10 mouse cellular contexts compared by ENCODE assay signal in the genomic region with DNA sequence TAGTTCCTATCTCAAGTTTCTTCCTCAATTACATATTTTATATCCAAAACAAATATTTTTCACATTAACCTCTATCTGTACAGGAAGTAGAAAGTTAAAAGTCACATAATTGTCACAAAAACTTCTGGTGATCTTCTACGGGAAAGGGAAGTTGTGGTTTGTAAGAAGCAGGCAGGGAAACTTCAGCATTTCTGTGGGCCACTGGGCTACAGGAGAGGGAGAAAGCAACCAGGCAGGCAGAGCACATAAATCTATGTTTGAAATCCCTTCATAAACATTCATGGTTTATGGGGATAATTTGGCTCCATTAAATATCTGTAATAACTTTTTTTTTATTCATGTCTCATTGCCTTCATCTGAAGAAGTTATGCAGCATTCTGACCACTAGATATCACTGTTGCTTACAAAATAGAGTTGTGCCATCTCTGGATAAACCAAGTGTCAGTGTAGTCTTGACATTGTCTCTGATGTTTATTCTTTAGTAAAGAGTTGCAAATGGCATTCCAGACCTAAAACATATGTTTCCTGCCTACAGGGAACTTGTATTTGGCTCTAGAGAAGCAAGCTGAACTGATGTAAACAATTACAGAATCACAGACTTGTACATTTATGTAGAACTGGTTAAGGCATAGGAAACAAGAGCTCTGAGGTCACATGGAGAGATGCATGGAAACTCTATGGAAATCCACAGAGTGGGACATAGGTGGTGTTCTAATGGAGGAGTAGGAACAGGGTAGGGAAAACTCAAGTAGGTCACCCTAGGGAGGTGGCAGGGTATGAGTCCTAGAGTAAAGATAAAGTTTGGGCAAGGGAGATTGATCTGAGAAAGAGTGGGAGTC. TPM values are rescaled to one million over a fixed set of nuclear protein-coding genes. Genes with fewer than 3 reads are reported as not detected.
DNase-seq lines count a peak whose midpoint lies in the region; ATAC-seq and TF ChIP-seq lines count a peak whose summit lies in the region.
"Had no signal": no experiment of that assay in that cellular context is flagged by ENCODE, and none has a peak within 500 bp of the region (broad histone marks: within the 10 kb centered on the region; RNA-seq: fewer than 3 reads in every experiment).

No protein-coding gene starts in this region.

- WGBS in embryonic facial prominence, embryonic 11.5 days: 58% methylated on average over 1 of the region's 1 CpGs
- WGBS in embryonic facial prominence, embryonic 10.5 days: 75% methylated on average over 1 of the region's 1 CpGs

- H3K79me2 ChIP-seq in myocyte (ENCODE audit: control insufficient read depth, insufficient read depth): no peaks in the 10 kb centered on the region

- DNase-seq in embryonic facial prominence, embryonic 11.5 days (ENCODE audit: low spot score): peak; percentile 39
- DNase-seq in embryonic facial prominence, embryonic 10.5 days (ENCODE audit: low spot score): no peak
- peak; percentile 9 to 39 for DNase-seq in left cerebral cortex, postnatal 25 days (ENCODE audit: low spot score in 2 of 2)
- DNase-seq in left cerebral cortex, adult 11 months (ENCODE audit: low spot score): no peak
- peak; percentile 40 for DNase-seq in embryo, embryonic 10.5 days (ENCODE audit: low spot score)
- DNase-seq in cerebellum, adult 11 months: no peak
- DNase-seq in left cerebral cortex, adult 8-10 months (ENCODE audit: low spot score in 2 of 2): no peak

- H3ac ChIP-seq in myocyte (ENCODE audit: control insufficient read depth, insufficient read length): no peak overlapping the region

- no peak overlapping the region for H3K4me3 ChIP-seq in embryonic facial prominence, embryonic 11.5 days (ENCODE audit: low read depth, low read length)
- no peak overlapping the region for H3K4me3 ChIP-seq in embryonic facial prominence, embryonic 10.5 days
- H3K4me3 ChIP-seq in myocyte: no peak overlapping the region

- no peak overlapping the region for H3K27ac ChIP-seq in embryonic facial prominence, embryonic 11.5 days (replicated peaks; ENCODE audit: low read depth, low read length)
- no peak overlapping the region for H3K27ac ChIP-seq in embryonic facial prominence, embryonic 10.5 days (replicated peaks)

- intact Hi-C loops in left cerebral cortex, postnatal 25 days (cut with DNase I): loop anchor here (5.0 kb wide), 2 partner anchors 333 to 988 kb away; no protein-coding TSS in a partner anchor

- ATAC-seq in embryonic facial prominence, embryonic 11.5 days (replicated peaks; ENCODE audit: insufficient number of reproducible peaks, low FRiP score, low TSS enrichment, low read depth): no peak

- H3K4me2 ChIP-seq in embryonic facial prominence, embryonic 11.5 days (ENCODE audit: low read depth, low read length): no peak overlapping the region
- H3K4me2 ChIP-seq in myocyte (ENCODE audit: low read depth): peak overlapping the region; percentile 48

- no peak overlapping the region for H3K9ac ChIP-seq in embryonic facial prominence, embryonic 11.5 days (replicated peaks; ENCODE audit: low read length)

- H3K27me3 ChIP-seq in embryonic facial prominence, embryonic 11.5 days (ENCODE audit: control insufficient read depth, insufficient read depth, low read length): no peaks in the 10 kb centered on the region
- no peaks in the 10 kb centered on the region for H3K27me3 ChIP-seq in embryonic facial prominence, embryonic 10.5 days (replicated peaks; ENCODE audit: low read depth, poor library complexity, severe bottlenecking)
- no peaks in the 10 kb centered on the region for H3K27me3 ChIP-seq in myocyte (ENCODE audit: control insufficient read depth, insufficient read depth, insufficient read length)

- H3K4me1 ChIP-seq in embryonic facial prominence, embryonic 11.5 days (ENCODE audit: control insufficient read depth, insufficient read depth, low read length): no peaks in the 10 kb centered on the region
- H3K4me1 ChIP-seq in embryonic facial prominence, embryonic 10.5 days: no peaks in the 10 kb centered on the region

- no peaks in the 10 kb centered on the region for H3K9me3 ChIP-seq in embryonic facial prominence, embryonic 11.5 days (replicated peaks; ENCODE audit: control insufficient read depth, low read length)
- 0 out of 2 replicates have a peak, but pooled peaks cover 3% of the 10 kb centered on the region for H3K9me3 ChIP-seq in embryonic facial prominence, embryonic 10.5 days

- no peak for TF ChIP-seq POLR2A in myocyte (IDR thresholded peaks at IDR 0.05; ENCODE audit: insufficient read length, low read depth)

- no peaks in the 10 kb centered on the region for H3K36me3 ChIP-seq in embryonic facial prominence, embryonic 11.5 days (replicated peaks; ENCODE audit: control insufficient read depth, insufficient read depth, low read depth, low read length)
- H3K36me3 ChIP-seq in embryonic facial prominence, embryonic 10.5 days (replicated peaks): no peaks in the 10 kb centered on the region
- no peaks in the 10 kb centered on the region for H3K36me3 ChIP-seq in myocyte (ENCODE audit: control insufficient read depth, insufficient read depth)

TF ChIP-seq in myocyte, 11 proteins besides CTCF, POLR2A, EP300 and RAD21:
- TF ChIP-seq TCF3 (IDR thresholded peaks at IDR 0.05; ENCODE audit: insufficient read length, low read depth) (no peak), MAX (IDR thresholded peaks at IDR 0.05; ENCODE audit: low read depth) (no peak), REST (IDR thresholded peaks at IDR 0.05; ENCODE audit: insufficient read depth, insufficient read length) (no peak), USF1 (IDR thresholded peaks at IDR 0.05; ENCODE audit: low read depth) (no peak), CEBPB (IDR thresholded peaks at IDR 0.05; ENCODE audit: insufficient read depth, poor library complexity, severe bottlenecking) (no peak), MYOG (IDR thresholded peaks at IDR 0.05; ENCODE audit: control insufficient read depth in 1 of 3, insufficient read depth in 1 of 3, insufficient read length in 2 of 3, low read depth in 2 of 3) (no peak), POLR2AphosphoS2 (IDR thresholded peaks at IDR 0.05; ENCODE audit: insufficient read length, low read depth) (no peak), MYOD1 (IDR thresholded peaks at IDR 0.05; ENCODE audit: control insufficient read depth in 1 of 3, insufficient read length in 2 of 3, low read depth in 2 of 3) (no peak), TCF12 (IDR thresholded peaks at IDR 0.05; ENCODE audit: insufficient read depth, poor library complexity, severe bottlenecking) (no peak), SRF (IDR thresholded peaks at IDR 0.05; ENCODE audit: control insufficient read depth, insufficient read length, low read depth) (no peak), E2F4 (IDR thresholded peaks at IDR 0.05; ENCODE audit: insufficient read depth) (no peak)

RNA-seq across cellular contexts. Expression of a gene that starts 28.3 kb away (rescaled TPM):
- polyA plus RNA-seq in embryonic facial prominence, embryonic 11.5 days (2014; fragmentation: Nextera tagmentation; extraction: Ambion mirVana): not detected in 2 replicates
- not detected in 2 replicates for polyA plus RNA-seq in embryonic facial prominence, embryonic 10.5 days (2016; fragmentation: Nextera tagmentation; extraction: Ambion mirVana)
- not detected for total RNA-seq in left cerebral cortex, postnatal 25 days (2021)
- polyA plus RNA-seq in myocyte (2012; fragmentation: generic; extraction: Trizol): not detected
- total RNA-seq in left cerebral cortex, adult 8-10 months (2022): not detected
- total RNA-seq: layer of hippocampus, adult 18-20 months had no signal
- polyA plus RNA-seq: neural tube, embryonic 11.5 days had no signal

Comparison
In these comparisons a context has a peak if more than half of its experiments do, and no peak if none do; other contexts are left out.
1. DNase-seq: peak in embryonic facial prominence, embryonic 11.5 days (single experiment), left cerebral cortex, postnatal 25 days (2 of 2) and embryo, embryonic 10.5 days (single experiment); none in embryonic facial prominence, embryonic 10.5 days (single experiment), left cerebral cortex, adult 11 months (single experiment), cerebellum, adult 11 months (single experiment) and left cerebral cortex, adult 8-10 months (0 of 2).